Mouse (Mus musculus): Measurements from ENCODE around the gene Gng12. TPM values are rescaled to one million over a fixed set of nuclear protein-coding genes. Genes with fewer than 3 reads are reported as not detected.

Gene Gng12
- polyA plus RNA-seq, 1 experiment from 2014 or later, result 265 TPM

DNA sequence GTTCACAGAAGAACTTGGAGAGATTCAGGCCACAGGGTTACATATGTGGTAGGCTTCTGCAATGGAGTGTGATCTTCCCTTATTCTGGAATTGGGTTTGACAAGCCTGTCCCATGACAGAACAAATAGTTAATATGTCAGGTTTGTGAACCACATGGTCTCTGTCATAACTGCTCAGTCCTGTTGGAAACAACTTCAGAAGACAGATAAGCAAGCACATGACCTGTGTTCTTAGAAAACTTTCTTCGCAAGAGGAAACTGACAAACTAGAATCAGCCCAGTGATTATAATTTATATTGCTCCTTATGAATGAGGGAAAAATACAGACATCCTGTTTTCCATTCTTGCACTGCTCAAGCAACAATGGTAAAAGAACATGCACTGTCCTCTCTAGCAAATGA, 83.0 kb downstream of the Gng12 start:
- peak; percentile 40; the same call in 1 of the 2 replicates for ATAC-seq
- WGBS, result 24% methylated on average over 1 of the region's 1 CpGs

DNA sequence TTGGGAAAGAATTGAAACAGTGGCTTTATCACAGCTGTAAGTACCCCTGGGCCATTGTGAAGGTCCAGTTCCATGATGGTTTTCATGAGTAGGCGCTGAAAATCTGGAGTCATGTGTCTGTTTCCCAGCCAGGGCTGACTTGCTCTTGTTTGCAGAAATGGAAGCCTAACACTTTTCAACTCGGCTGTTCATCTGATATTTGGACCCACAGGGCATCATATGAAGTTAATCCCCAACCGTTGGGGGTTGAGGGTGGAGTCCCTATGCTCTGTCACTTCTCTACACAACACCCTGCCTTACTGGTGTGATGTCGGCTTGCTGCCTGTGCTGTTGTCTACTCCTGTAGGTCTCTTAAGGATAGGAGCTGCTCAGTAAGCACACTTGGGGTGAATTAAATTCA, 83.8 kb downstream of the Gng12 start:
- Histone ChIP-seq H3K4me1 (replicated peaks; ENCODE audit: control insufficient read depth, insufficient read depth, low read length) (peaks cover 2% of the 10 kb centered on the region; the same call in 1 of the 2 replicates), H3K36me3 (ENCODE audit: control insufficient read depth, insufficient read depth) (no peaks in the 10 kb centered on the region), H3K4me3 (ENCODE audit: low read depth, low read length) (no peak overlapping the region), H3K27me3 (replicated peaks; ENCODE audit: control insufficient read depth, insufficient read depth, low read length) (no peaks in the 10 kb centered on the region), H3K9me3 (ENCODE audit: control insufficient read depth) (no peaks in the 10 kb centered on the region), H3K27ac (ENCODE audit: low read depth, low read length) (no peak overlapping the region), H3K4me2 (replicated peaks; ENCODE audit: low read depth) (no peak overlapping the region), H3K9ac (ENCODE audit: low read depth, low read length) (no peak overlapping the region)
- no peak for ATAC-seq
- no peak for TF ChIP-seq CTCF (IDR thresholded peaks at IDR 0.05; ENCODE audit: low read depth)
- 78% methylated on average over 4 of the region's 4 CpGs for WGBS

More for the DNA sequence above, 83.0 kb downstream of the Gng12 start:
- Histone ChIP-seq H3K9me3 (ENCODE audit: control insufficient read depth) (no peaks in the 10 kb centered on the region), H3K4me3 (ENCODE audit: low read depth, low read length) (no peak overlapping the region), H3K36me3 (ENCODE audit: control insufficient read depth, insufficient read depth) (no peaks in the 10 kb centered on the region), H3K9ac (ENCODE audit: low read depth, low read length) (no peak overlapping the region), H3K27me3 (replicated peaks; ENCODE audit: control insufficient read depth, insufficient read depth, low read length) (no peaks in the 10 kb centered on the region), H3K4me1 (replicated peaks; ENCODE audit: control insufficient read depth, insufficient read depth, low read length) (no peaks in the 10 kb centered on the region), H3K4me2 (replicated peaks; ENCODE audit: low read depth) (no peak overlapping the region), H3K27ac (ENCODE audit: low read depth, low read length) (no peak overlapping the region)
- no peak for TF ChIP-seq CTCF (IDR thresholded peaks at IDR 0.05; ENCODE audit: low read depth)

DNA sequence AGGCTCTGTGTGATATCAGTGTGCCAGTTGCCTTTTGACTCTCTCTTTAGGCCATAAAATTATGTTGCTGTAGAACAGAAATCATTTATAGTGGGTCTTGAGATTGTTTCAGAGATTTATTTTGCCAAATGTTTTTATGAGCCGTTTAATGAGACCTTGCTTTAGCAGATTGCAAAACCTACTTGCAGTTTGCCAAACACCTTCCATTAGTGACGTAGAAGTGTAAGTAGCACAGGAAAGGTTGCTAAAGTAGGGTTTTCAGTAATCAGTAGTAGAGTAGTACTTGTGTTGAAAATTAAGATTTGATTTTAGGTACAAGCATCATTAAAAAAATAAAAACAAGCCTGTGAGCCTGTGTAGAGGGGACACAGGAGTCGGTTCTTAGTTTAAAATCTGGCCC, 85.2 kb downstream of the Gng12 start:
- Histone ChIP-seq H3K4me1 (replicated peaks; ENCODE audit: control insufficient read depth, insufficient read depth, low read length) (peaks cover 5% of the 10 kb centered on the region; the same call in 1 of the 2 replicates), H3K9ac (ENCODE audit: low read depth, low read length) (no peak overlapping the region), H3K36me3 (ENCODE audit: control insufficient read depth, insufficient read depth) (no peaks in the 10 kb centered on the region), H3K9me3 (ENCODE audit: control insufficient read depth) (no peaks in the 10 kb centered on the region), H3K4me3 (ENCODE audit: low read depth, low read length) (no peak overlapping the region), H3K27ac (ENCODE audit: low read depth, low read length) (no peak overlapping the region), H3K4me2 (replicated peaks; ENCODE audit: low read depth) (no peak overlapping the region), H3K27me3 (replicated peaks; ENCODE audit: control insufficient read depth, insufficient read depth, low read length) (no peaks in the 10 kb centered on the region)
- TF ChIP-seq CTCF (IDR thresholded peaks at IDR 0.05; ENCODE audit: low read depth), result no peak
- WGBS, result 60% methylated on average over 3 of the region's 3 CpGs
- no peak for ATAC-seq

- no peaks in the 10 kb centered on the region for H3K36me3 ChIP-seq (ENCODE audit: control insufficient read depth, insufficient read depth)
- H3K4me1 ChIP-seq (replicated peaks; ENCODE audit: control insufficient read depth, insufficient read depth, low read length), result peaks cover 5% of the 10 kb centered on the region; the same call in 1 of the 2 replicates
- no peaks in the 10 kb centered on the region for H3K9me3 ChIP-seq (ENCODE audit: control insufficient read depth)
- no peak overlapping the region for H3K27ac ChIP-seq (ENCODE audit: low read depth, low read length)
- no peak overlapping the region for H3K4me2 ChIP-seq (replicated peaks; ENCODE audit: low read depth)
- H3K9ac ChIP-seq (ENCODE audit: low read depth, low read length), result no peak overlapping the region
- no peak for ATAC-seq
- no peak overlapping the region for H3K4me3 ChIP-seq (ENCODE audit: low read depth, low read length)
- WGBS, result 88% methylated on average over 1 of the region's 1 CpGs
- no peaks in the 10 kb centered on the region for H3K27me3 ChIP-seq (replicated peaks; ENCODE audit: control insufficient read depth, insufficient read depth, low read length)
- TF ChIP-seq CTCF (IDR thresholded peaks at IDR 0.05; ENCODE audit: low read depth), result no peak
Measured at GRCm38 (mm10) chr6:66981864-66982263, 85.7 kb downstream of the Gng12 start.

- H3K36me3 ChIP-seq (ENCODE audit: control insufficient read depth, insufficient read depth), result no peaks in the 10 kb centered on the region
- WGBS, result 67% methylated on average over 5 of the region's 5 CpGs
- ATAC-seq, result no peak
Measured at GRCm38 (mm10) chr6:66984079-66984478, 87.9 kb downstream of the Gng12 start.

DNA sequence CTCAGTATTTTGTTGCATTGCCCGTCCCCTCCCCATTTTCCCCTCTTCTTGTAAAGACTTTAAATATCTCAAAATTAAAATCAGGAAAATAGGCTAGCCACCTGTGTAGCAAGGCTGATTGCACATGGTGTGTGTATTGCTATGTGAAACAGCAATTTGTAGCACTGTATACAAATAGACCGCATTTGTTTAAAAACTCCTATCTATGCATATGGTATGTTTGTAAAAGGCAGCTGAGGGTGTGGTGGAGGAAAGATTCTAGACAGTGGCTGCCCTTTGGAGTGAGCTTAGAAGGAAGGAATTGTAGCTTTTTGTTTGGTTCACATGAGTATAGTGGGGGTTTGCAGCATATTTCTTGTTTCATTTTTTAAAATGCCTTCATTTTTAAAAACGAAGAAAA, 88.5 kb downstream of the Gng12 start:
- Histone ChIP-seq H3K4me1 (replicated peaks; ENCODE audit: control insufficient read depth, insufficient read depth, low read length) (peaks cover 5% of the 10 kb centered on the region; the same call in 1 of the 2 replicates), H3K27ac (ENCODE audit: low read depth, low read length) (no peak overlapping the region), H3K36me3 (ENCODE audit: control insufficient read depth, insufficient read depth) (no peaks in the 10 kb centered on the region), H3K4me3 (ENCODE audit: low read depth, low read length) (no peak overlapping the region), H3K4me2 (replicated peaks; ENCODE audit: low read depth) (no peak overlapping the region), H3K9ac (ENCODE audit: low read depth, low read length) (no peak overlapping the region), H3K27me3 (replicated peaks; ENCODE audit: control insufficient read depth, insufficient read depth, low read length) (no peaks in the 10 kb centered on the region), H3K9me3 (ENCODE audit: control insufficient read depth) (no peaks in the 10 kb centered on the region)
- ATAC-seq, result 0 out of 2 replicates have a peak, but pooled peaks have one; percentile 31
- WGBS, result 59% methylated on average over 3 of the region's 3 CpGs
- TF ChIP-seq CTCF (IDR thresholded peaks at IDR 0.05; ENCODE audit: low read depth), result no peak

More at GRCm38 (mm10) chr6:66984079-66984478, 87.9 kb downstream of the Gng12 start:
- Histone ChIP-seq H3K4me1 (replicated peaks; ENCODE audit: control insufficient read depth, insufficient read depth, low read length) (peaks cover 5% of the 10 kb centered on the region; the same call in 1 of the 2 replicates), H3K4me3 (ENCODE audit: low read depth, low read length) (no peak overlapping the region), H3K27ac (ENCODE audit: low read depth, low read length) (no peak overlapping the region), H3K27me3 (replicated peaks; ENCODE audit: control insufficient read depth, insufficient read depth, low read length) (no peaks in the 10 kb centered on the region), H3K9me3 (ENCODE audit: control insufficient read depth) (no peaks in the 10 kb centered on the region), H3K9ac (ENCODE audit: low read depth, low read length) (no peak overlapping the region), H3K4me2 (replicated peaks; ENCODE audit: low read depth) (no peak overlapping the region)
- no peak for TF ChIP-seq CTCF (IDR thresholded peaks at IDR 0.05; ENCODE audit: low read depth)

GRCm38 (mm10) chr6:66985500-66985899, 89.3 kb downstream of the Gng12 start:
- H3K27ac ChIP-seq (ENCODE audit: low read depth, low read length), result no peak overlapping the region

More at GRCm38 (mm10) chr6:66985500-66985899, 89.3 kb downstream of the Gng12 start:
- no peak overlapping the region for H3K4me2 ChIP-seq (replicated peaks; ENCODE audit: low read depth)
- no peak overlapping the region for H3K4me3 ChIP-seq (ENCODE audit: low read depth, low read length)
- no peaks in the 10 kb centered on the region for H3K36me3 ChIP-seq (ENCODE audit: control insufficient read depth, insufficient read depth)
- no peak for ATAC-seq
- no peaks in the 10 kb centered on the region for H3K27me3 ChIP-seq (replicated peaks; ENCODE audit: control insufficient read depth, insufficient read depth, low read length)
- H3K9ac ChIP-seq (ENCODE audit: low read depth, low read length), result no peak overlapping the region
- 74% methylated on average over 7 of the region's 7 CpGs for WGBS
- peaks cover 5% of the 10 kb centered on the region; the same call in 1 of the 2 replicates for H3K4me1 ChIP-seq (replicated peaks; ENCODE audit: control insufficient read depth, insufficient read depth, low read length)
- no peak for TF ChIP-seq CTCF (IDR thresholded peaks at IDR 0.05; ENCODE audit: low read depth)
- H3K9me3 ChIP-seq (ENCODE audit: control insufficient read depth), result no peaks in the 10 kb centered on the region

All from intestine, postnatal 0 days (tissue).